Mouse (Mus musculus): ENCODE data around the gene Gdnf. TPM values are rescaled to one million over a fixed set of nuclear protein-coding genes. Genes with fewer than 3 reads are reported as not detected.

Gene Gdnf
- 0.66 and 0.78 TPM in 2 replicates for polyA plus RNA-seq (2016; fragmentation: Nextera tagmentation; extraction: Ambion mirVana)

GRCm38 (mm10) chr15:7810556-7811252 is at the start of gene Gdnf:
Gene Gdnf (plus strand): TSS chr15:7810846.
- Histone ChIP-seq H3K27ac (peak within 1 kb of the TSS; percentile 62), H3K36me3 (no peaks in the 10 kb centered on the region), H3K4me3 (peak within 1 kb of the TSS; percentile 66), H3K9me3 (no peaks in the 10 kb centered on the region), H3K4me1 (replicated peaks) (peaks cover 56% of the 10 kb centered on the region), H3K27me3 (ENCODE audit: insufficient read depth, poor library complexity, severe bottlenecking) (peaks cover 100% of the 10 kb centered on the region)
- DNase-seq (ENCODE audit: low spot score): peak; percentile 65
- WGBS: under 1% methylated on average over 73 of the region's 73 CpGs

- Histone ChIP-seq H3K4me3 (no peak overlapping the region), H3K9me3 (no peaks in the 10 kb centered on the region), H3K27ac (no peak overlapping the region), H3K4me1 (replicated peaks) (no peaks in the 10 kb centered on the region), H3K27me3 (ENCODE audit: insufficient read depth, poor library complexity, severe bottlenecking) (no peaks in the 10 kb centered on the region), H3K36me3 (no peaks in the 10 kb centered on the region)
- WGBS: 83% methylated on average over 7 of the region's 7 CpGs
- no peak for DNase-seq (ENCODE audit: low spot score)
Observed at GRCm38 (mm10) chr15:7767166-7767565, 43.5 kb upstream of the Gdnf start.

- Histone ChIP-seq H3K9me3 (no peaks in the 10 kb centered on the region), H3K27ac (no peak overlapping the region), H3K4me3 (no peak overlapping the region), H3K27me3 (ENCODE audit: insufficient read depth, poor library complexity, severe bottlenecking) (no peaks in the 10 kb centered on the region), H3K4me1 (replicated peaks) (no peaks in the 10 kb centered on the region), H3K36me3 (no peaks in the 10 kb centered on the region)
- WGBS: 89% methylated on average over 8 of the region's 8 CpGs
- no peak for DNase-seq (ENCODE audit: low spot score)
Observed at GRCm38 (mm10) chr15:7772983-7773382, 37.7 kb upstream of the Gdnf start.

- Histone ChIP-seq H3K27me3 (ENCODE audit: insufficient read depth, poor library complexity, severe bottlenecking) (no peaks in the 10 kb centered on the region), H3K36me3 (no peaks in the 10 kb centered on the region), H3K27ac (no peak overlapping the region), H3K4me3 (no peak overlapping the region), H3K4me1 (replicated peaks) (no peaks in the 10 kb centered on the region), H3K9me3 (no peaks in the 10 kb centered on the region)
- 90% methylated on average over 5 of the region's 5 CpGs for WGBS
- DNase-seq (ENCODE audit: low spot score): no peak
Observed at GRCm38 (mm10) chr15:7781517-7781916, 29.1 kb upstream of the Gdnf start.

- Histone ChIP-seq H3K9me3 (no peaks in the 10 kb centered on the region), H3K4me3 (peak overlapping the region; percentile 66), H3K4me1 (replicated peaks) (peaks cover 48% of the 10 kb centered on the region), H3K27ac (peak overlapping the region; percentile 62), H3K36me3 (no peaks in the 10 kb centered on the region), H3K27me3 (ENCODE audit: insufficient read depth, poor library complexity, severe bottlenecking) (peaks cover 95% of the 10 kb centered on the region)
- WGBS: under 1% methylated on average over 32 of the region's 32 CpGs
- peak; percentile 48 for DNase-seq (ENCODE audit: low spot score)
Observed at GRCm38 (mm10) chr15:7809841-7810391, 730 bp upstream of the Gdnf start.

GRCm38 (mm10) chr15:7811253-7811625 is 593 bp downstream of the Gdnf start:
- peak overlapping the region; percentile 62 for H3K27ac ChIP-seq

GRCm38 (mm10) chr15:7811856-7812733 is 1.4 kb downstream of the Gdnf start:
- no peaks in the 10 kb centered on the region for H3K36me3 ChIP-seq
- WGBS: 2% methylated on average over 24 of the region's 24 CpGs
- no peaks in the 10 kb centered on the region for H3K9me3 ChIP-seq
- DNase-seq (ENCODE audit: low spot score): peak; percentile 40
- peaks cover 59% of the 10 kb centered on the region for H3K4me1 ChIP-seq (replicated peaks)
- H3K4me3 ChIP-seq: peak overlapping the region; percentile 66
- H3K27me3 ChIP-seq (ENCODE audit: insufficient read depth, poor library complexity, severe bottlenecking): peaks cover 100% of the 10 kb centered on the region
- peak overlapping the region; percentile 3; the same call in 1 of the 2 replicates for H3K27ac ChIP-seq

More at GRCm38 (mm10) chr15:7811253-7811625, 593 bp downstream of the Gdnf start:
- DNase-seq (ENCODE audit: low spot score): peak; percentile 62
- Histone ChIP-seq H3K4me3 (peak overlapping the region; percentile 66), H3K27me3 (ENCODE audit: insufficient read depth, poor library complexity, severe bottlenecking) (peaks cover 100% of the 10 kb centered on the region), H3K9me3 (no peaks in the 10 kb centered on the region), H3K4me1 (replicated peaks) (peaks cover 59% of the 10 kb centered on the region), H3K36me3 (no peaks in the 10 kb centered on the region)
- 2% methylated on average over 11 of the region's 11 CpGs for WGBS

- peaks cover 100% of the 10 kb centered on the region for H3K27me3 ChIP-seq (ENCODE audit: insufficient read depth, poor library complexity, severe bottlenecking)
- H3K4me1 ChIP-seq (replicated peaks): peaks cover 59% of the 10 kb centered on the region
- WGBS: under 1% methylated on average over 41 of the region's 41 CpGs
- H3K9me3 ChIP-seq: no peaks in the 10 kb centered on the region
- H3K4me3 ChIP-seq: peak overlapping the region; percentile 62
- DNase-seq (ENCODE audit: low spot score): peak; percentile 84
- no peaks in the 10 kb centered on the region for H3K36me3 ChIP-seq
- H3K27ac ChIP-seq: peak overlapping the region; percentile 18; the same call in 1 of the 2 replicates
Observed at GRCm38 (mm10) chr15:7812872-7813530, 2.4 kb downstream of the Gdnf start.

- Histone ChIP-seq H3K27me3 (ENCODE audit: insufficient read depth, poor library complexity, severe bottlenecking) (peaks cover 100% of the 10 kb centered on the region), H3K4me1 (replicated peaks) (peaks cover 59% of the 10 kb centered on the region), H3K27ac (peak overlapping the region; percentile 53; the same call in 1 of the 2 replicates), H3K36me3 (no peaks in the 10 kb centered on the region), H3K4me3 (peak overlapping the region; percentile 62), H3K9me3 (no peaks in the 10 kb centered on the region)
- WGBS: under 1% methylated on average over 45 of the region's 45 CpGs
- DNase-seq (ENCODE audit: low spot score): peak; percentile 57
Observed at GRCm38 (mm10) chr15:7813531-7814370, 3.1 kb downstream of the Gdnf start.

- peak; percentile 27 for DNase-seq (ENCODE audit: low spot score)
- H3K9me3 ChIP-seq: no peaks in the 10 kb centered on the region
- WGBS: 4% methylated on average over 7 of the region's 7 CpGs
- peaks cover 100% of the 10 kb centered on the region for H3K27me3 ChIP-seq (ENCODE audit: insufficient read depth, poor library complexity, severe bottlenecking)
- peak overlapping the region; percentile 62; the same call in 1 of the 2 replicates for H3K4me3 ChIP-seq
- no peak overlapping the region for H3K27ac ChIP-seq
- peaks cover 59% of the 10 kb centered on the region for H3K4me1 ChIP-seq (replicated peaks)
- H3K36me3 ChIP-seq: no peaks in the 10 kb centered on the region
Observed at GRCm38 (mm10) chr15:7814371-7814680, 3.7 kb downstream of the Gdnf start.

- Histone ChIP-seq H3K27me3 (ENCODE audit: insufficient read depth, poor library complexity, severe bottlenecking) (peaks cover 100% of the 10 kb centered on the region), H3K36me3 (no peaks in the 10 kb centered on the region), H3K9me3 (no peaks in the 10 kb centered on the region), H3K4me1 (replicated peaks) (peaks cover 55% of the 10 kb centered on the region), H3K4me3 (peak overlapping the region; percentile 47), H3K27ac (no peak overlapping the region)
- peak; percentile 34 for DNase-seq (ENCODE audit: low spot score)
- WGBS: under 1% methylated on average over 13 of the region's 13 CpGs
Observed at GRCm38 (mm10) chr15:7814917-7815316, 4.3 kb downstream of the Gdnf start.

- H3K36me3 ChIP-seq: no peaks in the 10 kb centered on the region
- H3K27me3 ChIP-seq (ENCODE audit: insufficient read depth, poor library complexity, severe bottlenecking): peaks cover 98% of the 10 kb centered on the region
- peaks cover 49% of the 10 kb centered on the region for H3K4me1 ChIP-seq (replicated peaks)
- H3K27ac ChIP-seq: no peak overlapping the region
- DNase-seq (ENCODE audit: low spot score): peak; percentile 50
- no peaks in the 10 kb centered on the region for H3K9me3 ChIP-seq
- WGBS: 0% methylated on average over 36 of the region's 36 CpGs
- H3K4me3 ChIP-seq: peak overlapping the region; percentile 47
Observed at GRCm38 (mm10) chr15:7815521-7815944, 4.9 kb downstream of the Gdnf start.

All from hindbrain, embryonic 10.5 days (tissue).